Comparison of ENCODE assay signal across 8 mouse cellular contexts in the genomic region with DNA sequence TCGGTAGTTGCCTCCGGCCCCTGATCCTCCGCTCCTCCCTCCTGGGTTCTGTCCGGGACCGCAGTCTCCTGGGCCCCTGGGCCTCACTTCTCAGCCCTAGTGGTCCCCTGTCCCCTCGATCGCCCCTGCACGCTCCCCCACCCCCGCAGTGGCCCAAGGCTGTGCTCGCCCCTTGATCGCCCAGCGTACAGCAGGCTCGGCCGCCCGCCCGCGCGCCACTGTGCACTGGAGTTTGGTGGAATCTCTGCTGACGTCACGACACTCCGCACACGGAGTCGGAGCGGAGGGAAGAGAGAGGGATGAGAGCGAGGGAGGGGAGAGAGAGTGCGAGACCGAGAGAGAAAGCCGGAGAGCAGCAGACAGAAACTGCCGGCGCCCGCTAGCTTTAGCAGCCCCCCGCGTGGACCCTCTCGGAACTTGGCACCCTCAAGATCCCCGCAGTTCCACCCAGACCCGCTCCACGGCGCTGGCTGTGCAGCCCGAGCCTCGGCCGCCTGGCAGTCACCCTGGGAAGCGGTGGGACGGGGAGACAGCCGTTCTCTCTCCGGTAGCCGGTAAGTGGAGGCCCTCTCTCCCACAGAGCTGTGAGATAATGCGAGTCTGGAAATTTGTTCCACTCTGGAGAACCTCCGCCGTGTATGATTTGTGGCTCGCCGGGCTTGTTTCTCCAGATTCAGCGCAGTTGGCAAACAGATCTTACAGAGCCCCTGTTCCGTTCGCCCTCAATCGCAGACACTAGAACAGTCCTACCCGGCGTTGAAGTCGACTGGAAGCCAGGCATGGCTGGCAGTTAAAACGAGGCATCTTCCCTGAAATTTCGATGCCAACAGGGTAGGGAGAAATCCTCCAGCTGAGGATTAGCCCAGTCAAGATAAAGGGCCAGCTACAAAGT. TPM values are rescaled to one million over a fixed set of nuclear protein-coding genes. Genes with fewer than 3 reads are reported as not detected.
A peak's percentile ranks its signal among the peaks of the same experiment; 100 is the strongest.
DNase-seq lines count a peak whose midpoint lies in the region; ATAC-seq and TF ChIP-seq lines count a peak whose summit lies in the region.

A gene (plus strand): TSS at position 270 of the 892 bp plus-strand sequence.

- peaks cover 93% of the 10 kb centered on the region for H3K27me3 ChIP-seq in heart, embryonic 14.5 days (ENCODE audit: control insufficient read depth, insufficient read depth, low read length)
- peaks cover 22% of the 10 kb centered on the region for H3K27me3 ChIP-seq in stomach, embryonic 14.5 days (ENCODE audit: control insufficient read depth, insufficient read depth, low read length)

- peaks cover 8 to 17% of the 10 kb centered on the region in 2 experiments; a peak in 3 of 4 replicates for H3K4me1 ChIP-seq in heart, embryonic 14.5 days (ENCODE audit: control insufficient read depth in 2 of 2, insufficient read depth in 2 of 2, low read length in 2 of 2)
- H3K4me1 ChIP-seq in stomach, embryonic 14.5 days (ENCODE audit: control insufficient read depth, insufficient read depth, low read length), result peaks cover 9% of the 10 kb centered on the region

- peak; percentile 31; the same call in 1 of the 2 replicates for ATAC-seq in heart, embryonic 14.5 days (ENCODE audit: insufficient number of reproducible peaks, insufficient read depth, low FRiP score, low read depth)
- ATAC-seq in stomach, embryonic 14.5 days (ENCODE audit: insufficient number of reproducible peaks, insufficient read depth, low FRiP score, low read depth), result peak; percentile 65; the same call in 1 of the 2 replicates
- ATAC-seq in monocyte, adult 5-6 weeks (replicated peaks; ENCODE audit: insufficient number of reproducible peaks, low FRiP score, low TSS enrichment, poor library complexity, severe bottlenecking), result no peak

- under 1% methylated on average over 60 of the region's 60 CpGs for WGBS in heart, embryonic 14.5 days
- 1% methylated on average over 54 of the region's 60 CpGs for WGBS in stomach, embryonic 14.5 days

- no peaks in the 10 kb centered on the region for H3K36me3 ChIP-seq in heart, embryonic 14.5 days (ENCODE audit: control insufficient read depth, insufficient read depth, low read length)
- no peaks in the 10 kb centered on the region for H3K36me3 ChIP-seq in stomach, embryonic 14.5 days (ENCODE audit: control insufficient read depth, insufficient read depth, low read length)

- H3K4me2 ChIP-seq in heart, embryonic 14.5 days (ENCODE audit: low read length), result peak within 1 kb of the TSS; percentile 80
- peak within 1 kb of the TSS; percentile 69 for H3K4me2 ChIP-seq in stomach, embryonic 14.5 days (replicated peaks; ENCODE audit: low read depth, low read length)

- H3K9me3 ChIP-seq in heart, embryonic 14.5 days (ENCODE audit: control insufficient read depth, low read length), result no peaks in the 10 kb centered on the region
- H3K9me3 ChIP-seq in stomach, embryonic 14.5 days (ENCODE audit: control insufficient read depth, low read depth, low read length), result no peaks in the 10 kb centered on the region

- no peak for TF ChIP-seq POLR2A in brain, embryonic 14.5 days (IDR thresholded peaks at IDR 0.05; ENCODE audit: borderline replicate concordance, extremely low read depth, insufficient read depth, insufficient read length, poor library complexity, severe bottlenecking)

- TF ChIP-seq CTCF in brain, embryonic 14.5 days (IDR thresholded peaks at IDR 0.05; ENCODE audit: borderline replicate concordance, extremely low read depth, insufficient read depth, insufficient read length), result no peak

- H3K9ac ChIP-seq in heart, embryonic 14.5 days (ENCODE audit: low read length), result peak within 1 kb of the TSS; percentile 25
- H3K9ac ChIP-seq in stomach, embryonic 14.5 days (replicated peaks; ENCODE audit: low read depth, low read length), result peak within 1 kb of the TSS; percentile 36

- H3K27ac ChIP-seq in heart, embryonic 14.5 days (replicated peaks in 1 of 2; ENCODE audit: control insufficient read depth in 1 of 2, insufficient read depth in 1 of 2, low read depth in 2 of 2, low read length in 2 of 2), result no peak within 1 kb of the TSS
- H3K27ac ChIP-seq in stomach, embryonic 14.5 days (ENCODE audit: low read length), result peak within 1 kb of the TSS; percentile 44; the same call in 1 of the 2 replicates

- peak; percentile 85 for DNase-seq in heart, adult 11 months
- no peak for DNase-seq in heart, adult 9 months (ENCODE audit: low spot score in 2 of 2)
- DNase-seq in brain, embryonic 14.5 days (ENCODE audit: low read depth), result peak; percentile 78
- DNase-seq in liver, result peak; percentile 43
- DNase-seq in frontal cortex, postnatal 10 days (ENCODE audit: low spot score in 2 of 2), result no peak

- H3K4me3 ChIP-seq in heart, embryonic 14.5 days (ENCODE audit: control insufficient read depth in 1 of 2, insufficient read depth in 1 of 2, low read depth in 1 of 2, low read length in 2 of 2), result peak within 1 kb of the TSS; percentile 34 to 49
- peak within 1 kb of the TSS; percentile 41 for H3K4me3 ChIP-seq in stomach, embryonic 14.5 days (ENCODE audit: low read depth, low read length)

RNA-seq across cellular contexts. Expression of the gene that starts here (rescaled TPM):
- polyA plus RNA-seq in brain, embryonic 14.5 days (2012; rRNA removed), result 17.2 and 18.6 TPM in 2 replicates
- 19.4 and 25.5 TPM in 2 replicates for polyA plus RNA-seq in heart, embryonic 14.5 days (2014; fragmentation: Nextera tagmentation; extraction: Ambion mirVana)
- polyA plus RNA-seq in stomach, embryonic 14.5 days (2014; fragmentation: Nextera tagmentation; extraction: Ambion mirVana), result 24.2 and 24.7 TPM in 2 replicates
- not detected in 3 replicates for total RNA-seq in monocyte, adult 5-6 weeks (2017)

Comparison
In these comparisons a context has a peak if more than half of its experiments do, and no peak if none do; other contexts are left out.
1. DNase-seq: peak in heart, adult 11 months (single experiment), brain, embryonic 14.5 days (single experiment) and liver (single experiment); none in heart, adult 9 months (0 of 2) and frontal cortex, postnatal 10 days (0 of 2).